Mouse (Mus musculus): Measurements from ENCODE around the gene Mfsd4b1. TPM values are rescaled to one million over a fixed set of nuclear protein-coding genes. Genes with fewer than 3 reads are reported as not detected.

Gene Mfsd4b1
- polyA plus RNA-seq, 1 experiment from 2014 or later: 0.18 TPM

DNA sequence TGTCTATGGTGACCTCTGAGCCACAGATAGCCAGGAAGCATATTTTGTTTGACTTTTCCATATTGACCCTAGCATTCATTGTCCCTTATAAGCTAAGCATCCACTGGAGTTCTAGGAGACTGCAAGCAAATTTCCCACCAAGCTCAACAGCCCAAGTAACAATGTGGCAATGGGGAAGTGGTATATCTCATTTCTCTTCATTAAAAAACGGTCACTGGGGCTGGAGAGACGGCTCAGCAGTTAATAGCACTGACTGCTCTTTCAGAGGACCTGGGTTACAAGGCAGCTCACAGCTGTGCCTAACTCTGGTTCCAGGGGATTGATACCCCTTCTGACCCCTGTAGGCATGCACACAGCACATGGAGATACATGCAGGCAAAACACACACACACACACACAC lies 32.5 kb upstream of the Mfsd4b1 start:
- Histone ChIP-seq H3K9me3 (no peaks in the 10 kb centered on the region), H3K36me3 (no peaks in the 10 kb centered on the region), H3K27ac (no peak overlapping the region), H3K4me3 (no peak overlapping the region), H3K4me1 (no peaks in the 10 kb centered on the region), H3K27me3 (ENCODE audit: insufficient read depth, poor library complexity, severe bottlenecking) (no peaks in the 10 kb centered on the region)
- DNase-seq (ENCODE audit: low spot score): no peak
- WGBS: 82% methylated on average over 2 of the region's 2 CpGs

DNA sequence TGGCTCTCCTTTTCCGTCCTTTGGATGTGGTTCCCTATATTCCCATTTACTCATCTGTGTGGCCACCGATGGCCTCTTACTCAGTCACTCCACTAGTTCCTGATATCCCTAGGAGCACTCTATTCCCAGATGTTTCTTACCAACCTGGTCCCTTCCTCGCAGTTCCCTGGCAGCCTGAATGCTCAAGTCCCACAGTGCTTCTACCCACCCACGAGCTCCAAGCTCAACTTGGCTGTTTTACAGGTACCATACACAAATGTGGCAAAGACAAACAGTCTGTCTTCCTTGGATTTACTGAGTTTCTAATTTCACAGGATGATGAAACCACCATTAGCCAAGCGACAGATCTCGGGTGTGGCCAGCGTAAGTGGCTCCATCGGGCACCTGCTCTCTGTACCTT lies 29.4 kb upstream of the Mfsd4b1 start:
- no peak for DNase-seq (ENCODE audit: low spot score)
- 91% methylated on average over 8 of the region's 8 CpGs for WGBS
- H3K36me3 ChIP-seq: peaks cover 16% of the 10 kb centered on the region; the same call in 1 of the 2 replicates

GRCm38 (mm10) chr10:40053896-40054295 lies 28.8 kb upstream of the Mfsd4b1 start:
- no peak for DNase-seq (ENCODE audit: low spot score)
- Histone ChIP-seq H3K36me3 (peaks cover 16% of the 10 kb centered on the region; the same call in 1 of the 2 replicates), H3K4me1 (no peaks in the 10 kb centered on the region), H3K27me3 (ENCODE audit: insufficient read depth, poor library complexity, severe bottlenecking) (no peaks in the 10 kb centered on the region), H3K4me3 (no peak overlapping the region), H3K27ac (no peak overlapping the region), H3K9me3 (no peaks in the 10 kb centered on the region)
- WGBS: 91% methylated on average over 4 of the region's 4 CpGs

More for the DNA sequence above, 29.4 kb upstream of the Mfsd4b1 start:
- Histone ChIP-seq H3K9me3 (no peaks in the 10 kb centered on the region), H3K27ac (no peak overlapping the region), H3K4me3 (no peak overlapping the region), H3K4me1 (no peaks in the 10 kb centered on the region), H3K27me3 (ENCODE audit: insufficient read depth, poor library complexity, severe bottlenecking) (no peaks in the 10 kb centered on the region)

- no peaks in the 10 kb centered on the region for H3K27me3 ChIP-seq (ENCODE audit: insufficient read depth, poor library complexity, severe bottlenecking)
- no peaks in the 10 kb centered on the region for H3K4me1 ChIP-seq
- H3K36me3 ChIP-seq: peaks cover 16% of the 10 kb centered on the region; the same call in 1 of the 2 replicates
- no peak for DNase-seq (ENCODE audit: low spot score)
- H3K27ac ChIP-seq: no peak overlapping the region
- 67% methylated on average over 3 of the region's 3 CpGs for WGBS
- H3K4me3 ChIP-seq: no peak overlapping the region
- H3K9me3 ChIP-seq: no peaks in the 10 kb centered on the region
These were observed 28.3 kb upstream of the Mfsd4b1 start for GRCm38 (mm10) chr10:40053257-40053895.

- Histone ChIP-seq H3K27ac (no peak overlapping the region), H3K9me3 (no peaks in the 10 kb centered on the region), H3K36me3 (peaks cover 16% of the 10 kb centered on the region; the same call in 1 of the 2 replicates), H3K27me3 (ENCODE audit: insufficient read depth, poor library complexity, severe bottlenecking) (no peaks in the 10 kb centered on the region), H3K4me1 (no peaks in the 10 kb centered on the region), H3K4me3 (no peak overlapping the region)
- WGBS: 81% methylated on average over 3 of the region's 3 CpGs
- no peak for DNase-seq (ENCODE audit: low spot score)
These were observed 26.9 kb upstream of the Mfsd4b1 start for GRCm38 (mm10) chr10:40051997-40052396.

DNA sequence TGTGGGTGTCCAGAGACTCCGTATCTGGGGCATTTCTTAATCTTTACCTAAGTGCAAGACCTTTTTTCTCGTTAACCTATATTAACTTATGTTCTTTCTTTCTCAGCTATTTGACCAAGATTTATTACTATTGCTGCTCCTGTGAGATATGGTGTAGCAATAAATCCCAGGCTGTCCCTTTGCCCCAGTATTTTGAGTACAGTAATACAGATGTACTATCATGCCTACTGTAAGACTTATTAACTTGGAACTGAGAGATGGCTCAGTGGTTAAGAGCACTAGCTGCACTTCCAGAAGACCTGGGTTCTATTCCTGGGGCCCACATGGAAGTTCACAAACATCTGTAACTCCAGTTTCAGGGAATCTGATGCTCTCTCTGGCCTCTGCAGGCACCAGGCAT lies 25.7 kb upstream of the Mfsd4b1 start:
- Histone ChIP-seq H3K4me3 (no peak overlapping the region), H3K27me3 (ENCODE audit: insufficient read depth, poor library complexity, severe bottlenecking) (no peaks in the 10 kb centered on the region), H3K27ac (no peak overlapping the region), H3K9me3 (no peaks in the 10 kb centered on the region), H3K36me3 (peaks cover 16% of the 10 kb centered on the region; the same call in 1 of the 2 replicates), H3K4me1 (no peaks in the 10 kb centered on the region)
- 85% methylated on average over 2 of the region's 2 CpGs for WGBS
- no peak for DNase-seq (ENCODE audit: low spot score)

DNA sequence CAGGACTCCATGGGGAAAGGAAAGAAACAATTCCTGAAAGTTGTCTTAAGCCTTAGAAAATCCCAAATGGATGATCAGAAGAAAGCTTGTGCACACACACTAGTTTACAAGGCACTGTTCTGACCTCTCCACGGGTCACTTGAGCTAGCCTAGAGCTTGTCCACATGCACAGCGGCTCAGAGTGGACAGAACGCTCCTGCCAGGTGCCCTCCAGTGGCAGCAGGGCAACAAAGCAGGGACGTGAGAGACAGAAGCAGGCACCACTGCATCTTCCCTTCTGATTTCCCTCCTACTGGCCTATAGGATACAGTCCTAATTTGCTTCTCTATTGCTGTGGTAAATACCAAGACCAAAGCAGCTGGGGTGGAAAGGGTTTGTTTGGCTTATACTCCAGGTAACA lies 16.3 kb upstream of the Mfsd4b1 start:
- no peaks in the 10 kb centered on the region for H3K9me3 ChIP-seq
- WGBS: 23% methylated on average over 4 of the region's 4 CpGs
- no peak for DNase-seq (ENCODE audit: low spot score)
- 0 out of 2 replicates have a peak, but pooled peaks cover 3% of the 10 kb centered on the region for H3K4me1 ChIP-seq
- peaks cover 3% of the 10 kb centered on the region; the same call in 1 of the 2 replicates for H3K36me3 ChIP-seq
- H3K4me3 ChIP-seq: no peak overlapping the region
- no peak overlapping the region for H3K27ac ChIP-seq
- no peaks in the 10 kb centered on the region for H3K27me3 ChIP-seq (ENCODE audit: insufficient read depth, poor library complexity, severe bottlenecking)

DNA sequence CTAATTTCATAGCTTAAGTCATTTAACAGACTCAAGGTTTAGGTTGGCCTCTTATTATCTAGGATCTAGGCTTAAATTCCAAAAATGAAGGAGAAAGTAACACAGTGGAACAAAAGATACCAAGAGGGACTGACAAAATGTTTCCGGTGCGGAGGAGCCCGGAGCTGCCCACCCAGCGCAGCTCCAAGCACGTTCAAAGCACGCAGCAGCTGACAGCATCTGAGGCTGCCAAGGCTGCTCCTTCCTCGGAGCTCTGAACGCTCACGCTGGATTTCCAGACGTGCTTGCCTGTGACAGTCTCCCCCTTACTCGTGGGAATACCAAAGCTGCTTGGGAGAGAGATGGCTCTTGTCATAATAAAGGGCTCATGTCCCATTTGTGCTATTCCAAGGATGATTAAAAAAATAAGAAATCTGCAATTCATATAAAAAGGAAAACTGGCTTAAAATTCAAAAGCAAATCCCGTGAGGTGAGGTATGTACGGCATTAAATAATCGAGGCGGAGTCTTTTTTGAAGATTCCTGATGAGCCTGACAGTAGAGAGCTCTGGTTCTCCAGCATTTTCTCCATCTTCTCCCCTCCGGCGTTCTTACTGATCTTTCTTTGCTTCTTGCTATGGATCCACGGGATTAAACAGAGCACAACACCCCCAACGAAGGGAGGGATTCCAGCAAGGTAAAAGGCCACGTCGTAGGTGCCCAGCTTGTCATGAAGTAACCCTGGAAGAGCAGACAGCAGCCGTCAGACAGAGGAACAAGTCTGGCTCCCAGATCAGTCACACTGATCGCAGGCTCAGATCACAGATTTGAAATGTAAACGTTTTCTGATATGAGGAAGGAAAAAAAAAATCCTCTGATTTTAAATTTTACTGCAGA lies 11.9 kb upstream of the Mfsd4b1 start:
- H3K36me3 ChIP-seq: peaks cover 3% of the 10 kb centered on the region; the same call in 1 of the 2 replicates
- 73% methylated on average over 24 of the region's 24 CpGs for WGBS
- 0 out of 2 replicates have a peak, but pooled peaks cover 3% of the 10 kb centered on the region for H3K4me1 ChIP-seq
- H3K4me3 ChIP-seq: no peak overlapping the region
- peak; percentile 73 for DNase-seq (ENCODE audit: low spot score)
- no peaks in the 10 kb centered on the region for H3K27me3 ChIP-seq (ENCODE audit: insufficient read depth, poor library complexity, severe bottlenecking)
- H3K27ac ChIP-seq: no peak overlapping the region
- no peaks in the 10 kb centered on the region for H3K9me3 ChIP-seq

DNA sequence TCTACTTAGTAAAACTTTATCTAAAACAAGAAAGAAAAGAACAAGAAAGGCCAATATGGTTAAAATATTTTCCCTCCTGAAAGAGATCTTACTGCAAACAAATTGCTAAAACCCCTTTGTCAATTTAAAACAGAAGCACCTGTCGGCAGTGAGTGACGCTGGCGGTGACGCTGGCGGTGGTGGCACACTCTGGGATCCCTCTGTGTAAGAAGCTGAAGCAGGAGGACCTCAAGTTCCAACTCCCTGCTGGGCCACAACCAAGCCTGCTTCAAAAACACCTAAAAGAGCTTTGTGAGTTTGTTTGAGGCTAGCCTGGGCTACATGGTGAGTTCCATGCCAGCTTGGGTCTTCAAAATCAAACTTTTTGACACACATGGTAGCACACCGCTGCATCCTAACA lies 9.9 kb upstream of the Mfsd4b1 start:
- Histone ChIP-seq H3K4me3 (no peak overlapping the region), H3K4me1 (no peaks in the 10 kb centered on the region), H3K27me3 (ENCODE audit: insufficient read depth, poor library complexity, severe bottlenecking) (no peaks in the 10 kb centered on the region), H3K36me3 (no peaks in the 10 kb centered on the region; the same call in 1 of the 2 replicates), H3K27ac (no peak overlapping the region), H3K9me3 (no peaks in the 10 kb centered on the region)
- peak; percentile 24 for DNase-seq (ENCODE audit: low spot score)
- WGBS: 98% methylated on average over 6 of the region's 6 CpGs

- H3K27ac ChIP-seq: no peak overlapping the region
- no peaks in the 10 kb centered on the region for H3K27me3 ChIP-seq (ENCODE audit: insufficient read depth, poor library complexity, severe bottlenecking)
- H3K4me1 ChIP-seq: no peaks in the 10 kb centered on the region
- no peaks in the 10 kb centered on the region for H3K9me3 ChIP-seq
- no peaks in the 10 kb centered on the region; the same call in 1 of the 2 replicates for H3K36me3 ChIP-seq
- no peak for DNase-seq (ENCODE audit: low spot score)
- WGBS: 91% methylated on average over 2 of the region's 2 CpGs
- H3K4me3 ChIP-seq: no peak overlapping the region
These were observed 7.8 kb upstream of the Mfsd4b1 start for GRCm38 (mm10) chr10:40032897-40033296.

GRCm38 (mm10) chr10:40030716-40031115 lies 5.6 kb upstream of the Mfsd4b1 start:
- H3K4me3 ChIP-seq: no peak overlapping the region
- H3K4me1 ChIP-seq: no peaks in the 10 kb centered on the region
- H3K9me3 ChIP-seq: no peaks in the 10 kb centered on the region
- peak; percentile 52 for DNase-seq (ENCODE audit: low spot score)
- no peaks in the 10 kb centered on the region for H3K27me3 ChIP-seq (ENCODE audit: insufficient read depth, poor library complexity, severe bottlenecking)
- WGBS: 91% methylated on average over 6 of the region's 6 CpGs
- no peaks in the 10 kb centered on the region; the same call in 1 of the 2 replicates for H3K36me3 ChIP-seq
- no peak overlapping the region for H3K27ac ChIP-seq

GRCm38 (mm10) chr10:40029610-40030009 lies 4.5 kb upstream of the Mfsd4b1 start:
- H3K9me3 ChIP-seq: no peaks in the 10 kb centered on the region
- H3K27me3 ChIP-seq (ENCODE audit: insufficient read depth, poor library complexity, severe bottlenecking): no peaks in the 10 kb centered on the region
- 80% methylated on average over 2 of the region's 2 CpGs for WGBS
- no peaks in the 10 kb centered on the region for H3K36me3 ChIP-seq
- no peak overlapping the region for H3K4me3 ChIP-seq
- H3K4me1 ChIP-seq: peaks cover 10% of the 10 kb centered on the region; the same call in 1 of the 2 replicates
- DNase-seq (ENCODE audit: low spot score): no peak
- no peak overlapping the region for H3K27ac ChIP-seq

- Histone ChIP-seq H3K36me3 (no peaks in the 10 kb centered on the region), H3K27ac (no peak overlapping the region), H3K9me3 (no peaks in the 10 kb centered on the region), H3K4me1 (peaks cover 10% of the 10 kb centered on the region; the same call in 1 of the 2 replicates), H3K27me3 (ENCODE audit: insufficient read depth, poor library complexity, severe bottlenecking) (0 out of 2 replicates have a peak, but pooled peaks cover 10% of the 10 kb centered on the region), H3K4me3 (no peak overlapping the region)
- 77% methylated on average over 8 of the region's 8 CpGs for WGBS
- DNase-seq (ENCODE audit: low spot score): peak; percentile 63
These were observed 3.0 kb upstream of the Mfsd4b1 start for GRCm38 (mm10) chr10:40028091-40028490.

All from heart, embryonic 10.5 days (tissue).